Mouse (Mus musculus): ENCODE measurements around the gene Vps50. TPM values are rescaled to one million over a fixed set of nuclear protein-coding genes. Genes with fewer than 3 reads are reported as not detected.
"Not testable (repeated sequence)": the region's sequence is repeated elsewhere in the genome, so short reads cannot be mapped to it uniquely, and the experiment has no call there.

Gene Vps50
- polyA plus RNA-seq, 1 experiment from 2014 or later, result 31.2 TPM

GRCm38 (mm10) chr6:3531445-3531844, 33.3 kb downstream of the Vps50 start:
- Histone ChIP-seq H3K4me1 (ENCODE audit: insufficient read depth) (no peaks in the 10 kb centered on the region), H3K9me3 (ENCODE audit: low read depth, low read length) (no peaks in the 10 kb centered on the region), H3K36me3 (ENCODE audit: insufficient read depth) (0 out of 2 replicates have a peak, but pooled peaks cover 1% of the 10 kb centered on the region), H3K27ac (ENCODE audit: low read depth) (no peak overlapping the region), H3K27me3 (ENCODE audit: insufficient read depth, low read length) (no peaks in the 10 kb centered on the region), H3K4me2 (no peak overlapping the region), H3K4me3 (ENCODE audit: low read depth, low read length) (no peak overlapping the region), H3K9ac (no peak overlapping the region)
- no peak for ATAC-seq (ENCODE audit: insufficient read depth)
- DNase-seq, result no peak
- no peak for TF ChIP-seq CTCF (IDR thresholded peaks at IDR 0.05; ENCODE audit: low read depth)
- 60% methylated on average over 5 of the region's 5 CpGs for WGBS

- no peak for TF ChIP-seq CTCF (IDR thresholded peaks at IDR 0.05; ENCODE audit: low read depth)
- 59% methylated on average over 1 of the region's 1 CpGs for WGBS
- Histone ChIP-seq H3K4me1 (ENCODE audit: insufficient read depth) (no peaks in the 10 kb centered on the region), H3K36me3 (ENCODE audit: insufficient read depth) (0 out of 2 replicates have a peak, but pooled peaks cover 5% of the 10 kb centered on the region), H3K4me3 (ENCODE audit: low read depth, low read length) (no peak overlapping the region), H3K4me2 (no peak overlapping the region), H3K9ac (no peak overlapping the region), H3K27ac (ENCODE audit: low read depth) (no peak overlapping the region), H3K27me3 (ENCODE audit: insufficient read depth, low read length) (no peaks in the 10 kb centered on the region), H3K9me3 (ENCODE audit: low read depth, low read length) (no peaks in the 10 kb centered on the region)
- no peak for DNase-seq
- no peak for ATAC-seq (ENCODE audit: insufficient read depth)
Observed at GRCm38 (mm10) chr6:3536048-3536447, 37.9 kb downstream of the Vps50 start.

GRCm38 (mm10) chr6:3539470-3539869, 41.3 kb downstream of the Vps50 start:
- no peaks in the 10 kb centered on the region for H3K4me1 ChIP-seq (ENCODE audit: insufficient read depth)
- ATAC-seq (ENCODE audit: insufficient read depth), result no peak; the same call in 1 of the 2 replicates
- 0 out of 2 replicates have a peak, but pooled peaks cover 5% of the 10 kb centered on the region for H3K36me3 ChIP-seq (ENCODE audit: insufficient read depth)
- TF ChIP-seq CTCF (IDR thresholded peaks at IDR 0.05; ENCODE audit: low read depth), result no peak
- H3K27me3 ChIP-seq (ENCODE audit: insufficient read depth, low read length), result no peaks in the 10 kb centered on the region
- H3K27ac ChIP-seq (ENCODE audit: low read depth), result no peak overlapping the region
- no peak overlapping the region for H3K4me3 ChIP-seq (ENCODE audit: low read depth, low read length)
- no peaks in the 10 kb centered on the region for H3K9me3 ChIP-seq (ENCODE audit: low read depth, low read length)
- 40% methylated on average over 2 of the region's 2 CpGs for WGBS
- H3K4me2 ChIP-seq, result no peak overlapping the region
- H3K9ac ChIP-seq, result no peak overlapping the region
- DNase-seq, result no peak

GRCm38 (mm10) chr6:3543862-3544261, 45.7 kb downstream of the Vps50 start:
- ATAC-seq (ENCODE audit: insufficient read depth) (no peak), DNase-seq (no peak)
- Histone ChIP-seq H3K4me3 (ENCODE audit: low read depth, low read length) (no peak overlapping the region), H3K4me2 (no peak overlapping the region), H3K9ac (no peak overlapping the region), H3K36me3 (ENCODE audit: insufficient read depth) (no peaks in the 10 kb centered on the region), H3K27me3 (ENCODE audit: insufficient read depth, low read length) (no peaks in the 10 kb centered on the region), H3K4me1 (ENCODE audit: insufficient read depth) (no peaks in the 10 kb centered on the region), H3K9me3 (ENCODE audit: low read depth, low read length) (no peaks in the 10 kb centered on the region), H3K27ac (ENCODE audit: low read depth) (no peak overlapping the region)
- WGBS, result 79% methylated on average over 4 of the region's 4 CpGs
- TF ChIP-seq CTCF (IDR thresholded peaks at IDR 0.05; ENCODE audit: low read depth), result no peak

- ATAC-seq (ENCODE audit: insufficient read depth), result no peak
- WGBS, result 65% methylated on average over 1 of the region's 1 CpGs
- TF ChIP-seq CTCF (IDR thresholded peaks at IDR 0.05; ENCODE audit: low read depth), result no peak
- Histone ChIP-seq H3K9me3 (ENCODE audit: low read depth, low read length) (no peaks in the 10 kb centered on the region), H3K27me3 (ENCODE audit: insufficient read depth, low read length) (no peaks in the 10 kb centered on the region), H3K4me2 (no peak overlapping the region), H3K36me3 (ENCODE audit: insufficient read depth) (no peaks in the 10 kb centered on the region), H3K27ac (ENCODE audit: low read depth) (no peak overlapping the region), H3K4me3 (ENCODE audit: low read depth, low read length) (no peak overlapping the region), H3K9ac (no peak overlapping the region), H3K4me1 (ENCODE audit: insufficient read depth) (no peaks in the 10 kb centered on the region)
- DNase-seq, result no peak
Observed at GRCm38 (mm10) chr6:3544970-3545369, 46.8 kb downstream of the Vps50 start.

- Histone ChIP-seq H3K27me3 (ENCODE audit: insufficient read depth, low read length) (no peaks in the 10 kb centered on the region), H3K4me3 (ENCODE audit: low read depth, low read length) (no peak overlapping the region), H3K27ac (ENCODE audit: low read depth) (no peak overlapping the region), H3K4me2 (no peak overlapping the region), H3K9ac (no peak overlapping the region), H3K9me3 (ENCODE audit: low read depth, low read length) (no peaks in the 10 kb centered on the region), H3K36me3 (ENCODE audit: insufficient read depth) (no peaks in the 10 kb centered on the region), H3K4me1 (ENCODE audit: insufficient read depth) (no peaks in the 10 kb centered on the region)
- WGBS, result 71% methylated on average over 3 of the region's 3 CpGs
- no peak for ATAC-seq (ENCODE audit: insufficient read depth)
- TF ChIP-seq CTCF (IDR thresholded peaks at IDR 0.05; ENCODE audit: low read depth), result no peak
- no peak for DNase-seq
Observed at GRCm38 (mm10) chr6:3548959-3549358, 50.8 kb downstream of the Vps50 start.

- DNase-seq, result no peak
- no peak for ATAC-seq (ENCODE audit: insufficient read depth)
- H3K27me3 ChIP-seq (ENCODE audit: insufficient read depth, low read length), result no peaks in the 10 kb centered on the region
- no peak for TF ChIP-seq CTCF (IDR thresholded peaks at IDR 0.05; ENCODE audit: low read depth)
- no peak overlapping the region for H3K27ac ChIP-seq (ENCODE audit: low read depth)
- H3K4me1 ChIP-seq (ENCODE audit: insufficient read depth), result no peaks in the 10 kb centered on the region
- no peaks in the 10 kb centered on the region for H3K36me3 ChIP-seq (ENCODE audit: insufficient read depth)
- H3K4me3 ChIP-seq (ENCODE audit: low read depth, low read length), result no peak overlapping the region
- 84% methylated on average over 1 of the region's 1 CpGs for WGBS
- no peaks in the 10 kb centered on the region for H3K9me3 ChIP-seq (ENCODE audit: low read depth, low read length)
- no peak overlapping the region for H3K9ac ChIP-seq
- no peak overlapping the region for H3K4me2 ChIP-seq
Observed at GRCm38 (mm10) chr6:3549992-3550391, 51.8 kb downstream of the Vps50 start.

- H3K9me3 ChIP-seq (ENCODE audit: low read depth, low read length); H3K4me3 ChIP-seq (ENCODE audit: low read depth, low read length); H3K27me3 ChIP-seq (ENCODE audit: insufficient read depth, low read length); DNase-seq; ATAC-seq (ENCODE audit: insufficient read depth); H3K27ac ChIP-seq (ENCODE audit: low read depth); H3K36me3 ChIP-seq (ENCODE audit: insufficient read depth); H3K4me2 ChIP-seq; H3K9ac ChIP-seq; H3K4me1 ChIP-seq (ENCODE audit: insufficient read depth): not testable (repeated sequence)
- 78% methylated on average over 9 of the region's 9 CpGs for WGBS
Observed at GRCm38 (mm10) chr6:3552681-3553080, 54.5 kb downstream of the Vps50 start.

Measured in lung, embryonic 14.5 days (tissue).